Mouse (Mus musculus) embryonic facial prominence, embryonic 11.5 days (tissue): ENCODE results near the gene Camta1. TPM values are rescaled to one million over a fixed set of nuclear protein-coding genes. Genes with fewer than 3 reads are reported as not detected.

Source experiments
- ATAC-seq: fragments of 200-750 bp; cut with Nextera tagmentation; replicated peaks from 2 replicates; pipeline ENCODE4 v1.8.0; 2017; ENCODE audit warnings: low read depth; ENCODE audit not compliant: insufficient number of reproducible peaks, low FRiP score, low TSS enrichment
- DNase-seq: peaks from one replicate; pipeline ENCODE4 v3.0.0-alpha.2; 2015; ENCODE audit warnings: low spot score
- H3K27ac ChIP-seq: fragments of 300-500 bp; sonication (generic); replicated peaks from 2 replicates; pipeline ENCODE4 v1.5.1; 2014; ENCODE audit warnings: mild to moderate bottlenecking, low read depth, low read length, control low read depth
- H3K27me3 ChIP-seq: fragments of 300-500 bp; sonication (generic); 2 replicates; pipeline ENCODE4 v1.6.1; 2014; ENCODE audit warnings: mild to moderate bottlenecking, low read length, moderate library complexity, mixed read lengths; ENCODE audit not compliant: control insufficient read depth, insufficient read depth
- H3K36me3 ChIP-seq: fragments of 300-500 bp; sonication (generic); replicated peaks from 2 replicates; pipeline ENCODE4 v1.6.1; 2014; ENCODE audit warnings: low read depth, mild to moderate bottlenecking, low read length, moderate library complexity, mixed read lengths; ENCODE audit not compliant: control insufficient read depth, insufficient read depth
- H3K4me1 ChIP-seq: fragments of 300-500 bp; sonication (generic); 2 replicates; pipeline ENCODE4 v1.6.1; 2014; ENCODE audit warnings: low read length, mixed read lengths; ENCODE audit not compliant: control insufficient read depth, insufficient read depth
- H3K4me2 ChIP-seq: fragments of 300-500 bp; sonication (generic); 2 replicates; pipeline ENCODE4 v1.6.1; 2014; ENCODE audit warnings: low read depth, mild to moderate bottlenecking, control low read depth, low read length, moderate library complexity
- H3K4me3 ChIP-seq: fragments of 300-500 bp; sonication (generic); 2 replicates; pipeline ENCODE4 v1.5.1; 2014; ENCODE audit warnings: low read depth, low read length, control low read depth
- H3K9ac ChIP-seq: fragments of 300-500 bp; sonication (generic); replicated peaks from 2 replicates; pipeline ENCODE4 v1.6.1; 2014; ENCODE audit warnings: mild to moderate bottlenecking, control low read depth, low read length
- H3K9me3 ChIP-seq: fragments of 300-500 bp; sonication (generic); replicated peaks from 2 replicates; pipeline ENCODE4 v1.6.1; 2016; ENCODE audit warnings: mild to moderate bottlenecking, low read length, inconsistent platforms, mixed read lengths; ENCODE audit not compliant: control insufficient read depth
- WGBS: fragments of 180-500 bp; shearing (Covaris S2); extraction: QIAGEN DNeasy Blood & Tissue Kit; methylation state at CpG from one replicate; pipeline ENCODE4 v1.1.7; 2014; 5-methylcytosine and 5-hydroxymethylcytosine counted together
- polyA plus RNA-seq: library from polyadenylated mRNA; unstranded; fragments of >200 nt; fragmentation: Nextera tagmentation; extraction: Ambion mirVana; gene quantifications from 2 replicates; pipeline ENCODE4 v1.2.1, GENCODE M21; 2014

Gene Camta1
- polyA plus RNA-seq, 1 experiment from 2014 or later: 130 TPM

GRCm38 (mm10) chr4:151141196-151141880 lies 720.3 kb downstream of the Camta1 start:
- H3K9ac ChIP-seq: no peak overlapping the region
- 13% methylated on average over 13 of the region's 13 CpGs for WGBS
- peak overlapping the region; percentile 19; the same call in 1 of the 2 replicates for H3K4me2 ChIP-seq
- H3K9me3 ChIP-seq: no peaks in the 10 kb centered on the region
- peak overlapping the region; percentile 32; the same call in 1 of the 2 replicates for H3K27ac ChIP-seq
- peak; percentile 42; the same call in 1 of the 2 replicates for ATAC-seq
- peaks cover 9% of the 10 kb centered on the region for H3K27me3 ChIP-seq
- peaks cover 4% of the 10 kb centered on the region; the same call in 1 of the 2 replicates for H3K4me1 ChIP-seq
- no peaks in the 10 kb centered on the region for H3K36me3 ChIP-seq
- DNase-seq: peak; percentile 97
- no peak overlapping the region for H3K4me3 ChIP-seq

DNA sequence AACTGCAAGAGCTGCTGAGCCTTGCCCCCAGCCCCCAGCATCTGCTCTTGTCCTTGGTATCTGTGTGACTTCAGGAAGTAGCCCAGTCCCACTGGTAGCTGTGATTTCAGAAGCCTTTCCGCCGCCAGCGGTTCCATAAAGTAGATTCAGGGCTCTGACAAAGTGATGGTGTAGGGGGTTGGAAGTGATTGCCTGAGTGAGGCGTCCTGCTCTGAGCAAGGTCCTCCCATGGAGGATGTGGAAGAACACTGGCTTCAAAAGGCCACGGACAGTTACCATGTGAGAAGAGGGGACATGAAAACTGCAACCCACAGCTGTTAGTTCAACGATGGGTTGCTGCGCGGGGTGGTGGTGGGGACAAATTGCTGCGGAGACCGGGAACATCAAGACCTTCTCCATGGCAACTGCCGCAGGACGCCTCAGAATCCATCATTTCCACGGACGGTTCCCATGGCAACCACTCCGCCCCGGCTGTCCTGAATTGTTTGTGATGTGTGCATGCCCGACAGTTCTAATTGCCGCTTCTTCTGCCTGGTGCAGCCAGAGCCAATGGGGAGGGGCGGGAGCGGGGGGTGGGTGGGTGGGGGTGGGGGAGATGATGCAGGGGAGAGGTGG lies 721.2 kb downstream of the Camta1 start:
- Histone ChIP-seq H3K4me1 (peaks cover 4% of the 10 kb centered on the region; the same call in 1 of the 2 replicates), H3K27ac (0 out of 2 replicates have a peak overlapping the region, but pooled peaks have one; percentile 35), H3K9ac (0 out of 2 replicates have a peak overlapping the region, but pooled peaks have one; percentile 5), H3K27me3 (peaks cover 9% of the 10 kb centered on the region), H3K36me3 (no peaks in the 10 kb centered on the region), H3K4me3 (no peak overlapping the region), H3K9me3 (no peaks in the 10 kb centered on the region), H3K4me2 (no peak overlapping the region)
- DNase-seq (peak; percentile 82), ATAC-seq (peak; percentile 22)
- whole genome bisulfite sequencing: 10% methylated on average over 18 of the region's 20 CpGs

- Histone ChIP-seq H3K36me3 (no peaks in the 10 kb centered on the region), H3K4me2 (peak overlapping the region; percentile 27), H3K27me3 (peaks cover 9% of the 10 kb centered on the region), H3K4me1 (peaks cover 4% of the 10 kb centered on the region; the same call in 1 of the 2 replicates), H3K9ac (peak overlapping the region; percentile 32; the same call in 1 of the 2 replicates), H3K4me3 (no peak overlapping the region), H3K27ac (no peak overlapping the region), H3K9me3 (no peaks in the 10 kb centered on the region)
- ATAC-seq: peak; percentile 36; the same call in 1 of the 2 replicates
- DNase-seq: peak; percentile 88
- WGBS: 6% methylated on average over 20 of the region's 20 CpGs
Observed at GRCm38 (mm10) chr4:151139053-151139840, 722.4 kb downstream of the Camta1 start.

- no peak for ATAC-seq
Observed at GRCm38 (mm10) chr4:151138586-151138985, 723.1 kb downstream of the Camta1 start.

DNA sequence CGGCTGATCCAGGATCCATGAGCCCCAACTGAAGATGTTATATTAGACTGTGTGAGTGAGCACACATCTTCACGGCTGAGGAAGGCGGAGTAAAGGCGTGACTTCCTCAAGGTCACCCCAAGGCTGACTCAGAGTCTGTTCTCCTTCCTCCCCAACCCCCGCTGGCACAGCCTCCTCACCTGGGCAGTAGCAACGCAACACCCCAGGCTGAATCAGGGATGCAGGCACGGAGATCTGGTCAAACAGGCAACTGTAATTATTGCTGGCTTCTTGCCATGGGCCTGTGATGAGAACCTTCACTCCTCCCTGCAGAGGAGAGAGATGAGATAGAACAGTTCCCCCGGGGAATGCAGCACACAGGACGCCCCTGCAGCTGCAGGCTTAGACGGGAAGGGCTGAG lies 723.5 kb downstream of the Camta1 start:
- Histone ChIP-seq H3K27me3 (peaks cover 9% of the 10 kb centered on the region), H3K4me1 (peaks cover 4% of the 10 kb centered on the region; the same call in 1 of the 2 replicates), H3K9me3 (no peaks in the 10 kb centered on the region), H3K36me3 (no peaks in the 10 kb centered on the region), H3K9ac (no peak overlapping the region), H3K4me3 (no peak overlapping the region), H3K4me2 (no peak overlapping the region), H3K27ac (no peak overlapping the region)
- no peak for ATAC-seq
- 32% methylated on average over 10 of the region's 10 CpGs for WGBS
- DNase-seq: peak; percentile 6

More at GRCm38 (mm10) chr4:151138586-151138985, 723.1 kb downstream of the Camta1 start:
- DNase-seq: no peak
- no peak overlapping the region for H3K9ac ChIP-seq
- peaks cover 4% of the 10 kb centered on the region; the same call in 1 of the 2 replicates for H3K4me1 ChIP-seq
- no peak overlapping the region for H3K4me3 ChIP-seq
- no peaks in the 10 kb centered on the region for H3K9me3 ChIP-seq
- no peaks in the 10 kb centered on the region for H3K36me3 ChIP-seq
- 17% methylated on average over 2 of the region's 2 CpGs for WGBS
- no peak overlapping the region for H3K27ac ChIP-seq
- H3K27me3 ChIP-seq: peaks cover 9% of the 10 kb centered on the region
- H3K4me2 ChIP-seq: no peak overlapping the region

- DNase-seq (no peak), ATAC-seq (no peak)
- Histone ChIP-seq H3K27me3 (peaks cover 9% of the 10 kb centered on the region), H3K36me3 (no peaks in the 10 kb centered on the region), H3K4me1 (peaks cover 4% of the 10 kb centered on the region; the same call in 1 of the 2 replicates), H3K4me3 (no peak overlapping the region), H3K27ac (no peak overlapping the region), H3K9ac (no peak overlapping the region), H3K4me2 (no peak overlapping the region), H3K9me3 (no peaks in the 10 kb centered on the region)
- 42% methylated on average over 5 of the region's 5 CpGs for WGBS
Observed at GRCm38 (mm10) chr4:151137701-151138100, 724.0 kb downstream of the Camta1 start.

- 86% methylated on average over 8 of the region's 8 CpGs for WGBS
- Histone ChIP-seq H3K9me3 (no peaks in the 10 kb centered on the region), H3K27me3 (peaks cover 8% of the 10 kb centered on the region), H3K27ac (no peak overlapping the region), H3K4me2 (no peak overlapping the region), H3K4me1 (peaks cover 4% of the 10 kb centered on the region; the same call in 1 of the 2 replicates), H3K4me3 (no peak overlapping the region), H3K36me3 (no peaks in the 10 kb centered on the region), H3K9ac (no peak overlapping the region)
- no peak for ATAC-seq
- DNase-seq: no peak
Observed at GRCm38 (mm10) chr4:151135491-151135890, 726.2 kb downstream of the Camta1 start.
